Mouse (Mus musculus) neural tube, embryonic 15.5 days (tissue): Measurements from ENCODE around the gene Lamtor2. TPM values are rescaled to one million over a fixed set of nuclear protein-coding genes. Genes with fewer than 3 reads are reported as not detected.
A peak's percentile ranks its signal among the peaks of the same experiment; 100 is the strongest.

Experiments
- ATAC-seq: fragments of 200-750 bp; cut with Nextera tagmentation; 2 replicates; pipeline ENCODE4 v1.8.0; 2017; ENCODE audit warnings: mild to moderate bottlenecking, moderate TSS enrichment, moderate library complexity; ENCODE audit not compliant: low FRiP score
- H3K27ac ChIP-seq: fragments of 300-500 bp; sonication (generic); replicated peaks from 2 replicates; pipeline ENCODE4 v1.5.1; 2015; ENCODE audit warnings: mild to moderate bottlenecking, inconsistent platforms
- H3K27me3 ChIP-seq: fragments of 300-500 bp; sonication (generic); replicated peaks from 2 replicates; pipeline ENCODE4 v1.6.1; 2015; ENCODE audit warnings: inconsistent platforms
- H3K36me3 ChIP-seq: fragments of 300-500 bp; sonication (generic); 2 replicates; pipeline ENCODE4 v1.6.1; 2015; ENCODE audit warnings: inconsistent platforms
- H3K4me1 ChIP-seq: fragments of 300-500 bp; sonication (generic); 2 replicates; pipeline ENCODE4 v1.6.1; 2015; ENCODE audit warnings: inconsistent platforms
- H3K4me2 ChIP-seq: fragments of 300-500 bp; sonication (generic); 2 replicates; pipeline ENCODE4 v1.6.1; 2015; ENCODE audit warnings: inconsistent platforms, mild to moderate bottlenecking, moderate library complexity
- H3K4me3 ChIP-seq: fragments of 300-500 bp; sonication (generic); replicated peaks from 2 replicates; pipeline ENCODE4 v1.5.1; 2015; ENCODE audit warnings: mild to moderate bottlenecking, inconsistent platforms
- H3K9ac ChIP-seq: fragments of 300-500 bp; sonication (generic); replicated peaks from 2 replicates; pipeline ENCODE4 v1.6.1; 2015; ENCODE audit warnings: mild to moderate bottlenecking, inconsistent platforms
- H3K9me3 ChIP-seq: fragments of 300-500 bp; sonication (generic); replicated peaks from 2 replicates; pipeline ENCODE4 v1.6.1; 2016; ENCODE audit warnings: inconsistent platforms
- WGBS: fragments of 180-500 bp; shearing (Covaris S2); methylation state at CpG from one replicate; pipeline ENCODE4 v1.1.7; 2015; ENCODE audit warnings: mixed read lengths; 5-methylcytosine and 5-hydroxymethylcytosine counted together
- polyA plus RNA-seq: library from polyadenylated mRNA; unstranded; fragments of >200 nt; fragmentation: Nextera tagmentation; extraction: Ambion mirVana; gene quantifications from 2 replicates; pipeline ENCODE4 v1.2.1, GENCODE M21; 2015

The Lamtor2 gene
- polyA plus RNA-seq, 1 experiment from 2014 or later: 193 TPM

GRCm38 (mm10) chr3:88531348-88532298, 21.3 kb downstream of the Lamtor2 start:
- peak overlapping the region; percentile 89 for H3K4me2 ChIP-seq
- H3K4me3 ChIP-seq: peak overlapping the region; percentile 89
- WGBS: 0% methylated on average over 54 of the region's 63 CpGs
- peaks cover 3% of the 10 kb centered on the region; the same call in 1 of the 2 replicates for H3K36me3 ChIP-seq
- no peaks in the 10 kb centered on the region for H3K27me3 ChIP-seq
- H3K4me1 ChIP-seq: peaks cover 71% of the 10 kb centered on the region
- peak; percentile 87 for ATAC-seq
- peak overlapping the region; percentile 97 for H3K27ac ChIP-seq
- H3K9me3 ChIP-seq: no peaks in the 10 kb centered on the region
- peak overlapping the region; percentile 99 for H3K9ac ChIP-seq

GRCm38 (mm10) chr3:88530082-88530864, 22.6 kb downstream of the Lamtor2 start:
- peaks cover 68% of the 10 kb centered on the region for H3K4me1 ChIP-seq
- H3K36me3 ChIP-seq: no peaks in the 10 kb centered on the region
- H3K4me3 ChIP-seq: peak overlapping the region; percentile 89
- ATAC-seq: no peak
- peak overlapping the region; percentile 97 for H3K27ac ChIP-seq
- H3K9me3 ChIP-seq: no peaks in the 10 kb centered on the region
- peak overlapping the region; percentile 89 for H3K4me2 ChIP-seq
- WGBS: 7% methylated on average over 11 of the region's 11 CpGs
- H3K27me3 ChIP-seq: no peaks in the 10 kb centered on the region
- peak overlapping the region; percentile 99 for H3K9ac ChIP-seq

- peak overlapping the region; percentile 89 for H3K4me3 ChIP-seq
- peak overlapping the region; percentile 39 for H3K27ac ChIP-seq
- H3K9me3 ChIP-seq: no peaks in the 10 kb centered on the region
- peak overlapping the region; percentile 99 for H3K9ac ChIP-seq
- H3K36me3 ChIP-seq: 0 out of 2 replicates have a peak, but pooled peaks cover 2% of the 10 kb centered on the region
- H3K4me2 ChIP-seq: peak overlapping the region; percentile 89
- H3K4me1 ChIP-seq: peaks cover 59% of the 10 kb centered on the region
- H3K27me3 ChIP-seq: no peaks in the 10 kb centered on the region
- 14% methylated on average over 7 of the region's 7 CpGs for WGBS
- no peak for ATAC-seq
Measured at GRCm38 (mm10) chr3:88529204-88530000, 23.5 kb downstream of the Lamtor2 start.

GRCm38 (mm10) chr3:88528646-88529045, 24.2 kb downstream of the Lamtor2 start:
- no peak overlapping the region for H3K27ac ChIP-seq
- H3K27me3 ChIP-seq: no peaks in the 10 kb centered on the region
- H3K4me1 ChIP-seq: peaks cover 51% of the 10 kb centered on the region
- no peaks in the 10 kb centered on the region for H3K9me3 ChIP-seq
- no peak overlapping the region for H3K9ac ChIP-seq
- H3K4me2 ChIP-seq: no peak overlapping the region
- H3K36me3 ChIP-seq: 0 out of 2 replicates have a peak, but pooled peaks cover 8% of the 10 kb centered on the region
- WGBS: 85% methylated on average over 11 of the region's 11 CpGs
- H3K4me3 ChIP-seq: no peak overlapping the region
- ATAC-seq: no peak

GRCm38 (mm10) chr3:88527565-88527964, 25.3 kb downstream of the Lamtor2 start:
- H3K27ac ChIP-seq: 0 out of 2 replicates have a peak overlapping the region, but pooled peaks have one; percentile 0
- ATAC-seq: no peak
- H3K4me2 ChIP-seq: peak overlapping the region; percentile 28
- 0 out of 2 replicates have a peak, but pooled peaks cover 8% of the 10 kb centered on the region for H3K36me3 ChIP-seq
- no peak overlapping the region for H3K4me3 ChIP-seq
- WGBS: 15% methylated on average over 8 of the region's 8 CpGs
- H3K27me3 ChIP-seq: no peaks in the 10 kb centered on the region
- no peaks in the 10 kb centered on the region for H3K9me3 ChIP-seq
- peaks cover 50% of the 10 kb centered on the region for H3K4me1 ChIP-seq
- peak overlapping the region; percentile 18; the same call in 1 of the 2 replicates for H3K9ac ChIP-seq

GRCm38 (mm10) chr3:88526157-88527131, 26.4 kb downstream of the Lamtor2 start:
- Histone ChIP-seq H3K9ac (peak overlapping the region; percentile 20; the same call in 1 of the 2 replicates), H3K4me3 (no peak overlapping the region), H3K27ac (peak overlapping the region; percentile 9; the same call in 1 of the 2 replicates)

GRCm38 (mm10) chr3:88525021-88525420, 27.9 kb downstream of the Lamtor2 start:
- Histone ChIP-seq H3K36me3 (0 out of 2 replicates have a peak, but pooled peaks cover 8% of the 10 kb centered on the region), H3K4me1 (peaks cover 43% of the 10 kb centered on the region), H3K9ac (no peak overlapping the region), H3K27ac (no peak overlapping the region), H3K4me2 (no peak overlapping the region), H3K9me3 (no peaks in the 10 kb centered on the region), H3K27me3 (no peaks in the 10 kb centered on the region), H3K4me3 (no peak overlapping the region)
- 90% methylated on average over 5 of the region's 5 CpGs for WGBS
- ATAC-seq: no peak

More at GRCm38 (mm10) chr3:88526157-88527131, 26.4 kb downstream of the Lamtor2 start:
- H3K4me2 ChIP-seq: peak overlapping the region; percentile 42
- 34% methylated on average over 17 of the region's 17 CpGs for WGBS
- H3K9me3 ChIP-seq: no peaks in the 10 kb centered on the region
- H3K4me1 ChIP-seq: peaks cover 50% of the 10 kb centered on the region
- H3K27me3 ChIP-seq: no peaks in the 10 kb centered on the region
- ATAC-seq: peak; percentile 65
- 0 out of 2 replicates have a peak, but pooled peaks cover 8% of the 10 kb centered on the region for H3K36me3 ChIP-seq

GRCm38 (mm10) chr3:88523027-88523426, 29.8 kb downstream of the Lamtor2 start:
- peaks cover 25% of the 10 kb centered on the region for H3K4me1 ChIP-seq
- no peaks in the 10 kb centered on the region for H3K27me3 ChIP-seq
- 0 out of 2 replicates have a peak, but pooled peaks cover 8% of the 10 kb centered on the region for H3K36me3 ChIP-seq
- no peak overlapping the region for H3K27ac ChIP-seq
- no peak for ATAC-seq
- no peak overlapping the region for H3K4me2 ChIP-seq
- no peak overlapping the region for H3K4me3 ChIP-seq
- WGBS: 89% methylated on average over 8 of the region's 8 CpGs
- H3K9me3 ChIP-seq: no peaks in the 10 kb centered on the region
- no peak overlapping the region; the same call in 1 of the 2 replicates for H3K9ac ChIP-seq

GRCm38 (mm10) chr3:88521803-88522331, 31.0 kb downstream of the Lamtor2 start:
- H3K27ac ChIP-seq: no peak overlapping the region

GRCm38 (mm10) chr3:88521156-88521555, 31.7 kb downstream of the Lamtor2 start:
- Histone ChIP-seq H3K4me2 (no peak overlapping the region), H3K27ac (no peak overlapping the region), H3K9me3 (no peaks in the 10 kb centered on the region), H3K9ac (no peak overlapping the region), H3K36me3 (0 out of 2 replicates have a peak, but pooled peaks cover 8% of the 10 kb centered on the region), H3K4me1 (peaks cover 6% of the 10 kb centered on the region), H3K4me3 (no peak overlapping the region), H3K27me3 (no peaks in the 10 kb centered on the region)
- WGBS: 89% methylated on average over 6 of the region's 6 CpGs
- no peak for ATAC-seq

More at GRCm38 (mm10) chr3:88521803-88522331, 31.0 kb downstream of the Lamtor2 start:
- 0 out of 2 replicates have a peak, but pooled peaks cover 8% of the 10 kb centered on the region for H3K36me3 ChIP-seq
- H3K9ac ChIP-seq: no peak overlapping the region
- H3K27me3 ChIP-seq: no peaks in the 10 kb centered on the region
- H3K4me2 ChIP-seq: no peak overlapping the region
- WGBS: 28% methylated on average over 9 of the region's 9 CpGs
- no peaks in the 10 kb centered on the region for H3K9me3 ChIP-seq
- H3K4me1 ChIP-seq: peaks cover 13% of the 10 kb centered on the region
- ATAC-seq: no peak
- no peak overlapping the region for H3K4me3 ChIP-seq
